Mouse (Mus musculus): Measurements from ENCODE around the gene Rad54l2. TPM values are rescaled to one million over a fixed set of nuclear protein-coding genes. Genes with fewer than 3 reads are reported as not detected.

Gene Rad54l2
- polyA plus RNA-seq, 1 experiment from 2014 or later: 9.0 TPM

- ATAC-seq (replicated peaks): no peak
- Histone ChIP-seq H3K4me2 (no peak overlapping the region), H3K9me3 (no peaks in the 10 kb centered on the region), H3K4me1 (no peaks in the 10 kb centered on the region; the same call in 1 of the 2 replicates), H3K36me3 (replicated peaks) (no peaks in the 10 kb centered on the region), H3K4me3 (no peak overlapping the region), H3K9ac (no peak overlapping the region), H3K27me3 (replicated peaks) (no peaks in the 10 kb centered on the region), H3K27ac (no peak overlapping the region)
- WGBS: 92% methylated on average over 8 of the region's 8 CpGs
Measured at GRCm38 (mm10) chr9:106638154-106638553, 150.8 kb downstream of the Rad54l2 start.

Other genes with a start within 250 kb of the Rad54l2 start
- gene Iqcf3, start 227.6 kb downstream of the Rad54l2 start, polyA plus RNA-seq (2015; fragmentation: Nextera tagmentation; extraction: Ambion mirVana): not detected in 2 replicates
- not detected in 2 replicates for gene Iqcf4, start 218.2 kb downstream of the Rad54l2 start, polyA plus RNA-seq (2015; fragmentation: Nextera tagmentation; extraction: Ambion mirVana)
- not detected in 2 replicates for gene Iqcf6, start 162.6 kb downstream of the Rad54l2 start, polyA plus RNA-seq (2015; fragmentation: Nextera tagmentation; extraction: Ambion mirVana)
- gene Grm2, start 133.1 kb downstream of the Rad54l2 start, polyA plus RNA-seq (2015; fragmentation: Nextera tagmentation; extraction: Ambion mirVana): 17.8 and 19.3 TPM in 2 replicates
- 63.2 and 67.7 TPM in 2 replicates for gene Tex264, start 103.3 kb downstream of the Rad54l2 start, polyA plus RNA-seq (2015; fragmentation: Nextera tagmentation; extraction: Ambion mirVana)
- gene Dcaf1, start 32.7 kb upstream of the Rad54l2 start, polyA plus RNA-seq (2015; fragmentation: Nextera tagmentation; extraction: Ambion mirVana): 20.2 and 20.9 TPM in 2 replicates
- gene Rbm15b, start 98.2 kb upstream of the Rad54l2 start, polyA plus RNA-seq (2015; fragmentation: Nextera tagmentation; extraction: Ambion mirVana): 17.1 and 21.8 TPM in 2 replicates
- gene Manf, start 102.8 kb upstream of the Rad54l2 start, polyA plus RNA-seq (2015; fragmentation: Nextera tagmentation; extraction: Ambion mirVana): 168 TPM in 2 replicates